Mouse (Mus musculus) kidney, postnatal 0 days (tissue): Measurements from ENCODE around the gene Ppm1m. TPM values are rescaled to one million over a fixed set of nuclear protein-coding genes. Genes with fewer than 3 reads are reported as not detected.

Source experiments
- ATAC-seq: fragments of 200-750 bp; cut with Nextera tagmentation; replicated peaks from 2 replicates; pipeline ENCODE4 v1.8.0; 2017; ENCODE audit warnings: low read depth, moderate number of reproducible peaks, moderate TSS enrichment, moderate library complexity; ENCODE audit not compliant: low FRiP score
- DNase-seq: peaks from one replicate; pipeline ENCODE4 v3.0.0-alpha.2; 2016; ENCODE audit warnings: low spot score
- H3K27ac ChIP-seq: fragments of 300-500 bp; sonication (generic); 2 replicates; pipeline ENCODE4 v1.5.1; 2014; ENCODE audit warnings: mild to moderate bottlenecking
- H3K27me3 ChIP-seq: fragments of 300-500 bp; sonication (generic); 2 replicates; pipeline ENCODE4 v1.6.1; 2014; ENCODE audit warnings: low read length, mixed read lengths; ENCODE audit not compliant: insufficient read depth
- H3K36me3 ChIP-seq: fragments of 300-500 bp; sonication (generic); 2 replicates; pipeline ENCODE4 v1.6.1; 2014; ENCODE audit warnings: low read length, mixed read lengths; ENCODE audit not compliant: insufficient read depth
- H3K4me1 ChIP-seq: fragments of 300-500 bp; sonication (generic); replicated peaks from 2 replicates; pipeline ENCODE4 v1.6.1; 2014; ENCODE audit warnings: antibody characterized with exemption, low read length, mixed read lengths; ENCODE audit not compliant: insufficient read depth
- H3K4me2 ChIP-seq: fragments of 300-500 bp; sonication (generic); 2 replicates; pipeline ENCODE4 v1.6.1; 2014; ENCODE audit warnings: mild to moderate bottlenecking, low read length, moderate library complexity, mixed read lengths
- H3K4me3 ChIP-seq: fragments of 300-500 bp; sonication (generic); replicated peaks from 2 replicates; pipeline ENCODE4 v1.5.1; 2014; ENCODE audit warnings: low read depth, low read length
- H3K9ac ChIP-seq: fragments of 300-500 bp; sonication (generic); 2 replicates; pipeline ENCODE4 v1.6.1; 2014; ENCODE audit warnings: low read depth, low read length
- H3K9me3 ChIP-seq: fragments of 300-500 bp; sonication (generic); replicated peaks from 2 replicates; pipeline ENCODE4 v1.6.1; 2016; ENCODE audit warnings: low read length, inconsistent platforms, mixed read lengths
- CTCF ChIP-seq: IDR thresholded peaks from 2 replicates; pipeline ENCODE4 v1.5.1; 2016; ENCODE audit warnings: antibody characterized with exemption, low read depth, mild to moderate bottlenecking, moderate library complexity
- WGBS: fragments of 180-500 bp; shearing (Covaris S2); extraction: QIAGEN DNeasy Blood & Tissue Kit; methylation state at CpG from one replicate; pipeline ENCODE4 v1.1.7; 2014; 5-methylcytosine and 5-hydroxymethylcytosine counted together
- polyA plus RNA-seq: library from polyadenylated mRNA; unstranded; fragments of >200 nt; fragmentation: Nextera tagmentation; extraction: Ambion mirVana; gene quantifications from 2 replicates; pipeline ENCODE4 v1.2.1, GENCODE M21; 2015

The Ppm1m gene
- polyA plus RNA-seq, 1 experiment from 2014 or later = 33.2 TPM

DNA sequence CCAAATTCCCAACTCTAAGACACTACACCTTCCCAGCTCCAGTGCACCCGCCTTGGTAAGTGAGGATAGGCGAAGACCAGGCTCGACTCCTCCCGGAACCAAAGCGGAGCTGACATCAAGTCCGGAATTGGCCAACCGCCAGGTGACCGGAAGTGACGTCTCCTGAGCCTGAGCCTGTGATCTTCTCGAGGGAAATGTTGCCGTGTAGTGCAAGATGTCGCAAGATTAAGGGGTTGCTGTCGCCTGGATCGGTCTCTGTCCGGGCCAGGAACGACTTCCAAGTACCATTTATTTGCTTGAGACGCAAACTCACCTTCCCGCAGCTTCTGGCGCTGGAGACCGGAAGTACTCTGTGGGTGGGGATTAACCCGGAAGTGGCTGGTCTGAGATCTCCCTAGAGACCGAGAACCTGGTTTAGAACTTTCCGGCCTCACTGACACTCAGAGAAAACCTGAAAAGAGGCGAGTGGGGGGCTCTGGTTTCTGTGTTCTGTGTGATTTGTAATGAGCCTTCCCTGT lies 39.7 kb downstream of the Ppm1m start:
- H3K27ac ChIP-seq = peak overlapping the region; percentile 97
- TF ChIP-seq CTCF = no peak
- 2% methylated on average over 24 of the region's 24 CpGs for WGBS
- no peaks in the 10 kb centered on the region for H3K9me3 ChIP-seq
- H3K4me3 ChIP-seq = peak overlapping the region; percentile 53
- no peaks in the 10 kb centered on the region; the same call in 1 of the 2 replicates for H3K4me1 ChIP-seq
- peak; percentile 90 for DNase-seq
- H3K9ac ChIP-seq = peak overlapping the region; percentile 72
- no peaks in the 10 kb centered on the region for H3K36me3 ChIP-seq
- H3K4me2 ChIP-seq = peak overlapping the region; percentile 70
- ATAC-seq = peak; percentile 81
- H3K27me3 ChIP-seq = no peaks in the 10 kb centered on the region

DNA sequence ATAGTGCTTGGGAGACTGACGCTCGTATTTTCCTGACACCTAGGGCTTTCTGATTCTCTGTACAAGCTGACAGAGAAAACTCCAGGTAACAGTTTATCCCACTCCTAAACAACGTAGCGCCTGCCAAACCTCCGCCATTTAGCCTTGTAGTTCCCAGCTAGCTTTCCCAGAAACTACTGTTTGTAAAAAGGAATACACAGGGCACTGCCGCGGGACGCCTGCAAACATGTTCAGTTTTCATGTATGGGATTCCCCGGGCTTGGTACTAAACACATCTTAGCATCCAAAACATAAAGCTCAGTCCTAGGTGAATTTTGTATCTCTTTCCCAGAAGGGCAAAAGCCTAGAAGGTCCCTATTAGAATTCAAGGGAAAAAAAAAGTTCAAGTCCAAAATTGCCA lies 40.3 kb downstream of the Ppm1m start:
- Histone ChIP-seq H3K36me3 (no peaks in the 10 kb centered on the region), H3K27me3 (no peaks in the 10 kb centered on the region), H3K4me3 (0 out of 2 replicates have a peak overlapping the region, but pooled peaks have one; percentile 53), H3K9me3 (no peaks in the 10 kb centered on the region), H3K4me2 (peak overlapping the region; percentile 70), H3K4me1 (no peaks in the 10 kb centered on the region; the same call in 1 of the 2 replicates), H3K27ac (no peak overlapping the region), H3K9ac (no peak overlapping the region)
- DNase-seq (no peak), ATAC-seq (no peak)
- WGBS = 85% methylated on average over 9 of the region's 9 CpGs
- TF ChIP-seq CTCF = no peak

GRCm38 (mm10) chr9:106158037-106158491 lies 41.5 kb downstream of the Ppm1m start, which contains the start of gene Glyctk:
TSS of gene Glyctk (minus strand) at chr9:106158138.
- Histone ChIP-seq H3K27ac (peak within 1 kb of the TSS; percentile 77), H3K4me3 (no peak within 1 kb of the TSS), H3K4me1 (no peaks in the 10 kb centered on the region; the same call in 1 of the 2 replicates), H3K27me3 (no peaks in the 10 kb centered on the region), H3K36me3 (no peaks in the 10 kb centered on the region), H3K9me3 (no peaks in the 10 kb centered on the region), H3K9ac (0 out of 2 replicates have a peak within 1 kb of the TSS, but pooled peaks have one; percentile 40), H3K4me2 (peak within 1 kb of the TSS; percentile 27; the same call in 1 of the 2 replicates)
- no peak for TF ChIP-seq CTCF
- ATAC-seq (peak; percentile 65), DNase-seq (peak; percentile 35)
- WGBS = 66% methylated on average over 6 of the region's 6 CpGs

GRCm38 (mm10) chr9:106157623-106157925 lies 42.0 kb downstream of the Ppm1m start:
- H3K9me3 ChIP-seq = no peaks in the 10 kb centered on the region
- TF ChIP-seq CTCF = no peak; the same call in 1 of the 2 replicates
- H3K27ac ChIP-seq = peak overlapping the region; percentile 77
- 87% methylated on average over 10 of the region's 10 CpGs for WGBS
- H3K4me1 ChIP-seq = no peaks in the 10 kb centered on the region; the same call in 1 of the 2 replicates
- H3K36me3 ChIP-seq = no peaks in the 10 kb centered on the region
- H3K27me3 ChIP-seq = no peaks in the 10 kb centered on the region
- DNase-seq = no peak
- 0 out of 2 replicates have a peak, but pooled peaks have one; percentile 1 for ATAC-seq
- 0 out of 2 replicates have a peak overlapping the region, but pooled peaks have one; percentile 40 for H3K9ac ChIP-seq
- H3K4me2 ChIP-seq = peak overlapping the region; percentile 27; the same call in 1 of the 2 replicates
- H3K4me3 ChIP-seq = no peak overlapping the region

DNA sequence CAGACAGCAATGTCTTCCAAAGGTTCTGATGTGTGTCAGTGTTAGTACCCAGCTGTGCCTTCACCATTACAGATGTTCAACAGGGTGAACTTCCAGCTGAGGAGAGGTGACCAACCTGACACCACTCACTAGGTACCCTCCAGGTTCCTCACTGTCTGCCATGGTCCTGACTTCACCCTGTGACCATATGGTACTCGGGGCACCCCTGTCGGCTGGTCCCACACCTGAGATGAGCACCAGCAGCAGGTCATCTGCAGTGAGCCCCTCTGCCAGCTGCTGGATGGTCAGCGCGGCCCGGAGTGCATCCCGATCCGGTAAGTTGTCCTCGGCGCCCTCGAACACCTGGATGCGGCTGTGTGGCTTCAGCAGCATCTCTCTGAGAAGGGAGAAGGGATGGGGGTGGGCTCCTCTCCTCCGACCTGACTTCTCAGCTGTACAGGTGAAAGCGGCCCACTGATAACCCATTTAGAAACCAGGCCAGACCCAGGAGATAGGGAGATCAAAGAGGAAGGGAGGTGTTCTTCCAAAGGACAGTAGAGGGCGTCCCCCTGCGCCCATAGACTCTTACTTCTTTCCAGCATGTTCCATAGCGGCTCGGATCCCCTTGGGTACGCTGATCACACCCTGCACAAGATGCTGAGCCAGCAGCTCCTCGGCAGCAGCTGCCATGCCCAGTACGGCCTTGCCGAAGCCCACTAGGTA lies 42.5 kb downstream of the Ppm1m start:
- 84% methylated on average over 21 of the region's 21 CpGs for WGBS
- peak; percentile 27; the same call in 1 of the 2 replicates for TF ChIP-seq CTCF
- Histone ChIP-seq H3K4me2 (peak overlapping the region; percentile 27; the same call in 1 of the 2 replicates), H3K4me3 (no peak overlapping the region), H3K9ac (0 out of 2 replicates have a peak overlapping the region, but pooled peaks have one; percentile 40), H3K9me3 (no peaks in the 10 kb centered on the region), H3K27me3 (no peaks in the 10 kb centered on the region), H3K36me3 (no peaks in the 10 kb centered on the region), H3K27ac (peak overlapping the region; percentile 77), H3K4me1 (no peaks in the 10 kb centered on the region; the same call in 1 of the 2 replicates)
- ATAC-seq = 0 out of 2 replicates have a peak, but pooled peaks have one; percentile 1
- DNase-seq = no peak

DNA sequence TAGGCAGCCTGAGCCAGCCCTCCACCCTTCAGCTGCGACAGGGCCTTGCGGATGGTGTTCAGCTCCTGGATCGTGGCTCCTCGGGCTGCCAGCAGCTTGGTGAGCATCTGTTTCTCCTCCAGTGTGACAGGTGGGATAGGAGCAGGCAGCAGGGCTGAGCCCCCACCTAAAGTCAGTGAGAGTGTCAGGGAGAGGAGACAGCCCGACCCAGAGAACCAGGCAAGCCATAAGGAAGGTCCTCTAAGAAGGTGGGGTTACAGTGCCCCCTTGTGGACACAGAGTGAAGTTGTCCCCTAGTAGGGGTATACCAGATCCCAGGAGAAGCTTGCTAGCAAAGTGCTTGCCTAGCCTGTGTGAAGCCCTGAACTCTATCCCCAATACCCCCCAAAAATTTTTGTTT lies 43.1 kb downstream of the Ppm1m start:
- no peaks in the 10 kb centered on the region for H3K36me3 ChIP-seq
- no peak overlapping the region for H3K27ac ChIP-seq
- no peaks in the 10 kb centered on the region; the same call in 1 of the 2 replicates for H3K4me1 ChIP-seq
- H3K4me3 ChIP-seq = no peak overlapping the region
- H3K4me2 ChIP-seq = no peak overlapping the region
- no peaks in the 10 kb centered on the region for H3K9me3 ChIP-seq
- TF ChIP-seq CTCF = peak; percentile 76
- DNase-seq (peak; percentile 72), ATAC-seq (0 out of 2 replicates have a peak, but pooled peaks have one; percentile 9)
- no peak overlapping the region for H3K9ac ChIP-seq
- 62% methylated on average over 5 of the region's 5 CpGs for WGBS
- H3K27me3 ChIP-seq = no peaks in the 10 kb centered on the region
